Mouse (Mus musculus) ovary, postnatal 14 days (tissue): Measurements from ENCODE around the gene Ebf4.

ENCODE experiments used
- DNase-seq: peaks from one replicate; pipeline ENCODE4 v3.0.0; 2022; ENCODE audit warnings: low spot score

The Ebf4 gene

DNA sequence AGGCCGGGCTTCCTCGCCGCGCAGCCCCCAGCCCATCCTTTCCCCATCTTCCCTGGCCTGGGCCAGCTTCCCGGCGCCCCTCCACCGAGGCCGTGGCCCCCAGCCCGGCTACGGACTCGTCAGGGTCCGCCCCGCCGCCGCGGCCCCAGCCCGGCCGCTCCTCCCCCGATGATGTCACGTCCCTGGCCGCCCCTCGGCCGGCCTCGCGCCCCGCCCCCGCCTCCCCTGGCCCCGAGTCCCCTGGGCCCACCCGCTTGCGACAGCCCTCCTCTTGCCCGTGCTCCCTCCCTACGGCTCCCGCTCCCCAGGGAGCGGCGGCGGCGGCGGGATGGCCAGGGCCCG lies at the start of gene Ebf4:
TSS of gene Ebf4 (plus strand) at position 234 of the 342 bp plus-strand sequence.
- DNase-seq, result peak; percentile 41

- DNase-seq, result peak; percentile 14
Observed at GRCm38 (mm10) chr2:130246912-130247311, 48.1 kb upstream of the Ebf4 start.

GRCm38 (mm10) chr2:130248226-130248625 lies 46.7 kb upstream of the Ebf4 start:
- no peak for DNase-seq

DNA sequence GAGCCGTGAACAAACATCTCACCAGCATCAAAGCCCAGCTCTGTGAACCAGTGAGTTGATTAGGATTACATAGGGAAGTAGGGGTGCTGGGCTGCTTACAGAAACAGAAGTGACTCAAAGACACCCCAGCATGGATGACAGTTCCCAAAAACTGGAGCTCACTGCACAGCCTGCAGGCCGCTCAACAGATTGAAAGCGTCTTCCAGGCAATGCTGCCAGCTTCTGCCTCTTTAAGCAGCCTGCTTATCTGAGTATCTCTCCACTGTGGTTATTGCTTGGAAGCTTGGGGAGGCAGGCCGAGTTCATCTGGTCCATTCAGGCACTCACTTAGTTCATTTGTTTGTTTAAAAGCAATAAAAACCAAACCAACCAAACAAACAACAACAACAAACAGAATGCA lies 38.2 kb upstream of the Ebf4 start:
- no peak for DNase-seq

DNA sequence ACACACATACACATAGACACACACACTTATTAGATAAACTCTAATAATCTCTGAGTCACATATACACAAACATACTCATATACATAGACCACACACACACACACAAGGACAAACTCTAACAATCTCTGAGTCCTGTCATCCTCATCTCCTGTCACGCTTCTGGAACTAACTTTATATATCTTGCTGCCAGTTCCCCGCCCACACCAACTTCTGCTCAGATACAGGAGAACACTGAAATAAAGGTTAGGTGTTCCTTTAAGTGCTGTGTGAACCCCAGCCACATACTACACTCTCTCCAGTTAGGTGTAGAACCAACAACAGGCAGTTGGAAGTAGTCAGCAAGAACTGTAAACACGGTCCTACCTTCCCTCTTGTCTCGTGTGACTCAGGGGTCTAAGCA lies 34.1 kb upstream of the Ebf4 start:
- no peak for DNase-seq

DNA sequence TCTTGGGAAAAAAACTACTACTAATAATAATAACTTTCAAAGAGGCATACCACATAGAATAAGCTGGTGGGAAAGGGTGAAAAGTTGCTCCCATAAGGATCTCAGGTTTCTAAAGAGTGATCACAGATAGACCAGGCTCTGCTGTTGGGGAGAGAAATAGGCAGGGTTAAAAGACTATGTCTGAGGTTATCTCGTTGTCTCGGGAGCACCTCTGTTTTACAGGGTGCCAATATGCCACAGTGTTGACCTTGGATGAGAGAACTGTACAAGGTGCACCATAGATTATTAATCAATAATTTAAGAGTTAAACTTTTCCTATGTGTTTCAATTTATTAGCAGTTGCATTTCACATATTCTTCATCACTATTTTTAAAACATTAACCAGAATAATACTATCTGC lies 33.1 kb upstream of the Ebf4 start:
- DNase-seq, result no peak

- no peak for DNase-seq
Observed at GRCm38 (mm10) chr2:130262398-130262797, 32.6 kb upstream of the Ebf4 start.

DNA sequence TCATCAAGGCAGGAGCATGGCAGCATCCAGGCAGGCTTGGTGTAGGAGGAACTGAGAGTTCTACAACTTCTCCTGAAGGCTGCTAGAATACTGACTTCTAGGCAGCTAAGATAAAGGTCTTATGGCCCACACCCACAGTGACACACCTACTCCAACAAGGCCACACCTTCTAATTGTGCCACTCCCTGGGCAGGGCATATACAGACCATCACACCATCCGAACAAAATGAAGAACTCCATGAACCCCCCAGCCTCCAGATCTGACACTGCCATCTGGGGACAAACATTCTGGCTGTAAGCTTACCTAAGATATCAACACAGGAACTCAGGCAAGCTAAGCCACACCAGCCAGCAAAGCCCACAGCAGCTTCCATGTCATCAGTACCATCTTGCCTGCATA lies 29.4 kb upstream of the Ebf4 start:
- no peak for DNase-seq

DNA sequence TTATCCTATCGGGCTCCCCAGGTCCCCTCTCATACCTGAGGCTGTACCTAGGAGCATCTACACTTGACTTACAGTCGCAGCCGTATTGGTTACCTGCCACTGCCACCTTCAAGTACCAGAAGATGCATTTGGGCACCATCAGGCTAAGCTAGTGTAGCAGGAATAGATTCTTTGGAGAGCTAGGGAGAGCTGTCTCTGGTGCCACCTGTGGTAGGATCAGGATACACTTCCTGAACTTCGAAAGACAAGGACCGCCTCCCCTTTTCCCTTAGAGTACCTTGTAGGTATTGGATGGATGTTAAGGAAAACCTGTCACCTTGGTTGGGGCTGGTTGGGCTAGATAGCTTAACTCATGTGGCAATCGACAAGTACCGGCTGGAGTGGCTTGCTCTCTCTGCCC lies 26.9 kb upstream of the Ebf4 start:
- DNase-seq, result no peak

DNA sequence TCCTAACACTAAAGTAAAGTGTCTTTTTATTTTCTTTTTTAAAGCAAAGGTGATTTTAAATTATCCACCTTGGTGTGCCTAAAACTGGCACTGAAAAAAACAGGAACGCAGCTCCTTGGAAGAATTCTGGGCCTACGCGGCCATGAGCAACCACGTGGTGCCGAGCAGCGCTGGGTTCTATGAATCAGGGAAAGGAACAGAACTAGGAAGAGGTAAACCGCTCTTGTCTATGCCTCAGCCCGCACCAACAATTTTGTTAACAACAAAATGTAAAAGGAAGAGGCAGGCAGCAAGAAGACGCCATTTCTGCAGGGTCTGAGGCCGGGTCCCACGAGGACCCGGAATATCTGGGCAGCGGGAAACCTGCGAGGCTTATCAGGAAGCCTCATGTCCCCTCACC lies 21.2 kb upstream of the Ebf4 start:
- no peak for DNase-seq

DNA sequence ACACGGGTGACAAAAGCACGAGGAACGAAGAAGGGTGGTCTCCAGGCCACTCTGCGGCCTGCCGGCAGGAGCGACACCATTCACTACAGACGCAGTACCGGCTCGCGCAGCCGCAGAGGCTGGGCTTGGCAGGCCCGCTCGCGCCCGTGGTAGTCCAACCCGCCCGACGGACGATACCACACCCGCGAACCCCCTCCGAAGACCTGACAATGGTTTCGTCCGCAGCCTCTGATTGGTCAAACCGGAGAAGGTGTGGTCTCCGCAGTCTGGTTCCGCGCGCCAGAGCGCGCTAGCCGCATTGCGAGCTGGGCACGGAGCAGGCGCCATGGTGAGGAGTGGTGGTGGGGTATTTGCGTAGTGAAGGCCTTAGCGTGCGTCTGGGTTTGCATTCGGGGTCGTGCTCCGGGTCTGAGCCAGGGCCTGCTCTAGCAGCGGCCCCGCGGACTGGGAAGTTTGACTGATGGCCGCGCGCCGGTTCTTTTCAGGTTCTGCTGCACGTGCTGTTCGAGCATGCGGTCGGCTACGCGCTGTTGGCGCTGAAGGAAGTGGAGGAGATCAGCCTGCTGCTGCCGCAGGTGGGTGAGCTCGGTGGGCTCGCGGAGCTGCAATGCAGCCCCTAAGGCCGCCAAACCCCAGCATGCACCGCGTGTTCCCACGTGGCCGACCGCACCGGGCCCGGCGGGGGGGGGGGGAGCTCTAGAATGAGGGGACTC lies 20.7 kb upstream of the Ebf4 start, which contains the start of gene Nop56:
TSS of gene Nop56 (plus strand) at position 282 of the 713 bp plus-strand sequence.
- DNase-seq, result peak; percentile 99

DNA sequence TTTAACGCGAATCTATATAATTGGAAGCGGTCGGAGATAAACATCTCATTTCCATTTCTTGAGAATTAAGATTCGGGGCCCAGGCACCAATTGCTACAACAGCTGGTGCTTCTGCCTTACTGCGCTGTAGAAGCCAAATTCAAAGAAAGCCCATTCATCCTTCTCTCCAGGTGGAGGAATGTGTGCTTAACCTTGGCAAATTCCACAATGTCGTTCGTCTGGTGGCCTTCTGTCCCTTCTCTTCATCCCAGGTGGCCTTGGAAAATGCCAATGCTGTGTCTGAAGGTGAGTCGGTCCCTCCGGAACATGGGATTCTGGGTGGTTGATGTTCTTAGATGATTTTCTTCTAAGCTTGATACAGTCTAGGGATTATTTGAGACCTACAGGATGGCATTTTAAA lies 20.1 kb upstream of the Ebf4 start:
- DNase-seq, result no peak

GRCm38 (mm10) chr2:130275649-130276048 lies 19.3 kb upstream of the Ebf4 start:
- peak; percentile 32 for DNase-seq

GRCm38 (mm10) chr2:130279600-130280091 lies 15.3 kb upstream of the Ebf4 start:
- DNase-seq, result no peak

DNA sequence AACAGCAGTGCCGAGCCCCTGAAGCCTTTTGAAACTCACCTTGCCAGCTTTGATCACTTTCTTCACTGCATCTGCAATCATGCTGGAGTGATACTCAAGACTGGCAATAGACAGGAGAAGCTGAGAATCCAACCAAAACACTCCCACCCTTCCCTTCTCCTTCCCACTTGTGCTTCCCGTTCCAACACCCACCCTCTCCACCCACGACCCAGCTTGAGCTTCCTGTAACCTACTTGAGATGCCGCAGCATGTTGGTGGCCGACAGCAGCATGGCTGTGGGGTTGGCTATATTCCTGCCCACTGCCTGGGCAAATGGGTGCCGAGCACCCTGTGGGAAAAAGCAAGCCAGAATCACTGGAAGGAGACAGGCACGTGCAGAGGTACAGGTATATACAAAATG lies 14.7 kb upstream of the Ebf4 start:
- no peak for DNase-seq

- no peak for DNase-seq
Observed at GRCm38 (mm10) chr2:130280818-130281217, 14.2 kb upstream of the Ebf4 start.

GRCm38 (mm10) chr2:130283854-130284654 lies 10.9 kb upstream of the Ebf4 start, which contains the start of gene Idh3b:
TSS of gene Idh3b (minus strand) at chr2:130284547.
- DNase-seq, result peak; percentile 81

DNA sequence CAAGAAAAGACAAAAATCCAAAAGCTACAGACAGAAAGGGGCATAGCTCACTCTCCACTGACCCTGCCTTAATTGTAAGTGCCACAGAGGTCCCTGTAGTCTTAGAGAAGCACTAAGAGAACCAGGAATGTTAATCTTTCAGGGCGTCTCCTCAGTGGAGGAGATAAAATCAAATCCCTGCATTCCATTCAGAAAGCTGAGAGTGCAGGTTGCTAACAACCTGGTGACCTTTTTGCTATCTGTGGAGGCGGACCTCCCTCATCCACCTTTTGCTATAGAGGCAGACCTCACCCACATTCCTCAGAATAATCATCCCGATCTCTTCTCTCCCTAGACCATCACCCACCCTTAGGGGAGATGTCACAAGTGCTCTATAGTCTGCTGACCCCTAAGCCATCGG lies 5.9 kb upstream of the Ebf4 start:
- DNase-seq, result no peak

DNA sequence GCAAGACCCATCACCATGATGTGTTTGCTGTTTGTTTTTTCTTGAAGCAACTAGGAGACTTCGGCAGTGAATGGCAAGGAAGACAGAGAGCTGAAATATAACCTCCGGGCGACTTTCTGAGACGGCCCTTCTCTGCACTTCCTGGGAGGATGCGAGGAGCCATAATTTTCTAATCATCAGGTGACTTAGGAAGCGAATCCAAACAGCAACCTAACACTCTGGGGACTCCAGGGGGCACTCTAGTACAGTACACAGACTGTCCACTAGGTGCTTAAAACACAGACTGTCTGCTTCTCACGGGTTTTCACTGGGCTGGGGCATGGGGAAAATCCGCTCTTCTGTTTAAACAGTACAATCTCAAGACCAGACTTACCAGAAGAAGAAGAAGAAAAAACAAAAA lies 3.5 kb upstream of the Ebf4 start:
- DNase-seq, result peak; percentile 59

DNA sequence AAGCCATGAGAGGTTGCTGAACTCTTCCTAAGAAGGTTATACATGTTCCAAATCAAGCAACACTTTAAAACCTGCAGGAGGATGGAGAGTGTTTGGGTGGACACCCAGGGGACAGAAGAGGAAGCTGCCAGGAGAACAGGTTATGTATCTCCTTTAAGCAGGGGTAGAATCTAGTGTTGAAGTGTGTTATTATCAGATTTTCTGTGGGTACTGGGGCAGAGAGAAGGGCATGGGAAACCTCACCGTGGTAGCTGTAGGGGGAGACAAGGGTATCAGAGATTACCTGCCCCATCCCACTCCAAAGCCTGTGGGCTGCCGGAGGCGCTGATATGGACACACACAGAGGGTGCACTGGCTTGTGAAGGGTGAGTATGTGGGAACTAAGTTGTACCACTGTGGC lies 2.0 kb upstream of the Ebf4 start:
- DNase-seq, result no peak

GRCm38 (mm10) chr2:130293486-130293885 lies 1.5 kb upstream of the Ebf4 start:
- DNase-seq, result no peak

DNA sequence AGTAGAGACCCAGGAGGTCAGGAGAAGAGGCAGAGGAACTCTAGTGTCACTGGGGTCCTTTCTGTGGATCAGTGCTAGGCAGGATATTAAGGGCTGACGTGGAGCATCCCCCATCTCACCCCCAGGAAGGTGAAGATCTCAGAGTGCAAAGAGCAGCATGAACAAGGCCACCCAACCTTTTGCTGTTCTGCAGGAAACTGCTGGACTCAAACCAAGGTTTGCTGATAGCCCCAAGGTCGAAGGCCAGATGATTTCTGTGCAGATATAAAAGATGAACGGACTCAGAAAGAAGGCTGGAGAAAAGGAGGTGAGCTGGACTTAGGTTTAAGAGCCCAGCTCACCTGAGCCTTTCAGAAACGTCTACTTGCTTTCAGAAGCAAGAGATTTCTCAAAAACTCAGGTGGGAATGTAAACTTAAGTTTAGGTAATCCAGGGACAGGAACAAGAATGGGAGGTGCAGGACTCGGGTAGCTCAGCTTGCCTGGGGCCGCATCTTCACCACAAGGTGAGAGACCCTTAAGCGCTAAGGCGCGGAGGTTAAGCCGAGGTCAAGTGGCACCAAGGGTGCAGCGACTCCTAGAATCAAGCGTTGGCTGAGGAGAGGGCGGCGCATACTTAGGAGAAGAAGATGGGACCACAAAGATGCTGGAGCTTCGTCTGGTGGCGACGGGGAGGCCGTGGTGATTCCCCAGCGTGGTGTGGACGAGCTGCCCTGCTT lies 592 bp upstream of the Ebf4 start:
- DNase-seq, result no peak
